Mouse (Mus musculus): ENCODE measurements at regions not wholly inside any gene's neighbourhood (a gene's known extent, or its start where the extent isn't known, plus 50 kb on each side); places are given as distances from the start of the nearest gene placed in this dataset.

GRCm38 (mm10) chr17:22795213-22795612 lies 71.7 kb downstream of the Zfp945 start:
- DNase-seq (ENCODE audit: inconsistent age in 2 of 2, low spot score in 1 of 2) = no peak

- DNase-seq (ENCODE audit: inconsistent age in 2 of 2, low spot score in 1 of 2) = no peak
These were observed 82.5 kb downstream of the Zfp945 start for GRCm38 (mm10) chr17:22784481-22784880.

- no peak for DNase-seq (ENCODE audit: inconsistent age in 2 of 2, low spot score in 1 of 2)
These were observed 121.2 kb downstream of the Zfp945 start for GRCm38 (mm10) chr17:22745736-22746135.

DNA sequence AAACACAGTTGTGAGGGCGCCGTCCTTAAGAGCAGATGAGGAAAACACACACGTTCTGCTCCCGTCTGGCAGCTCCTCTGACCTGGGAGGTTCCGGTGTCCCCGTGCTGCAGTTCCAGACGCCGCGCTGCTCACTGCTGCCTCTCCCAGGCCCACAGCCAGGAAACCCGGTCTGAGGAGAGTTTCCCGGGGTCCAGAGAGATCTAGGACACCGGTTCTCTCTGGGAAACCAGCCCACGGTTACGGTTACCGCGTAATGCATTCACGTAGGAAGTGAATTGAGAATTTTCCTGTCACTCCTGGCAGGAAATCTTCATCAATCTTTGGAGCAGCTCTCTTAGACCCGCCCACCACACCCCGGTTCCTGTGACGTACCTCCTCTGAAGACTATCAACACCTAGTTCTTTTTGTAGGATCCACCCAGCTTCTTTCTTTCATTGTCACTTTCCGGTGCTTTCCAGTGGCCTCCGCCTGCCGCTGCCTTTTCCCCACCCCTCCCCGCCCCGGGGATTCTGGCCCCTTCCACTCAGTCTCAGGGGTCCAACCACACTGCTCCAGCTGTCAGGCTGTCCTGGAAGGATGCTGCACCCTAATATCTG lies 127.3 kb downstream of the Zfp945 start:
- DNase-seq (ENCODE audit: inconsistent age in 2 of 2, low spot score in 1 of 2) = peak; percentile 71 to 91

DNA sequence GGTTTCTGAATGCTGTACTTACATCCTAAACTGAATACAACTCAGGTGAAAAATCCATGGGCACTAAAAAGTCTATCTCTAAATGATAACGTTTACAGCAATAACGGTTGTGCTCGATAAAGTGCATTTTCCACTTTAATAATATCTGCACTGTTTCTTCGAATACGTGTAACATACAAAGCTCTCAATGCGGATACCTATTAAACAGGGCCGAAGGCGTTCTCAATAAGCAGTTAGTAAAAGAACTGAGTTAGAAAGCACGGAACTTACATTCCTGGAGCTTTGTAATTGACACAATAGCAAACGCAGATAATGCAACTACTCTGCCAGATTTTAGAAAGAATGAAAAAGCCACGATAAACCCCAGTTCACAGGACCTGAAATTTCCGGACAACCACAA lies 127.8 kb downstream of the Zfp945 start:
- DNase-seq (ENCODE audit: inconsistent age in 2 of 2, low spot score in 1 of 2) = no peak

- DNase-seq (ENCODE audit: inconsistent age in 2 of 2, low spot score in 1 of 2) = no peak
These were observed 130.6 kb downstream of the Zfp945 start for GRCm38 (mm10) chr17:22736360-22736759.

Measured in adrenal gland, adult (tissue).